8 mouse cellular contexts compared by ENCODE assay signal in genomic region chr9:50848821-50849220, GRCm38 (mm10). TPM values are rescaled to one million over a fixed set of nuclear protein-coding genes. Genes with fewer than 3 reads are reported as not detected.
DNase-seq lines count a peak whose midpoint lies in the region; ATAC-seq and TF ChIP-seq lines count a peak whose summit lies in the region.
"Had no signal": no experiment of that assay in that cellular context is flagged by ENCODE, and none has a peak within 500 bp of the region (broad histone marks: within the 10 kb centered on the region; RNA-seq: fewer than 3 reads in every experiment).

No protein-coding gene starts in this region.

- DNase-seq in midbrain, embryonic 10.5 days (ENCODE audit: low spot score): no peak
- DNase-seq in midbrain, postnatal 0 days (ENCODE audit: low spot score): no peak
- DNase-seq in kidney, adult 2 months: peak; percentile 88
- DNase-seq in liver, embryonic 14.5 days (ENCODE audit: low read depth in 3 of 3, low spot score in 3 of 3): no peak
- peak; percentile 44 for DNase-seq in yolk sac, embryonic 10.5 days (ENCODE audit: low spot score)
- DNase-seq in ovary, postnatal 36 days (ENCODE audit: low spot score): no peak
- DNase-seq in spleen, postnatal 10 days (ENCODE audit: low spot score in 2 of 2): no peak

- TF ChIP-seq CTCF in midbrain, postnatal 0 days (IDR thresholded peaks at IDR 0.05): no peak
- no peak for TF ChIP-seq CTCF in kidney, adult 2 months (conservative IDR thresholded peaks at IDR 0.05; ENCODE audit: insufficient read depth, insufficient read length, low read depth, low read length)
- no peak for TF ChIP-seq CTCF in liver, embryonic 14.5 days (IDR thresholded peaks at IDR 0.05; ENCODE audit: low read depth)

- H3K4me3 ChIP-seq in midbrain, embryonic 10.5 days: no peak overlapping the region
- no peak overlapping the region for H3K4me3 ChIP-seq in midbrain, postnatal 0 days (ENCODE audit: low read depth, low read length)
- no peak overlapping the region for H3K4me3 ChIP-seq in kidney, adult 2 months (ENCODE audit: insufficient read depth, low read depth, low read length)
- H3K4me3 ChIP-seq in liver, embryonic 14.5 days (ENCODE audit: insufficient read depth in 1 of 2, low read depth in 2 of 2, low read length in 2 of 2): no peak overlapping the region
- H3K4me3 ChIP-seq: neural tube, embryonic 13.5 days had no signal

- peaks cover 23% of the 10 kb centered on the region for H3K4me1 ChIP-seq in midbrain, embryonic 10.5 days
- no peaks in the 10 kb centered on the region for H3K4me1 ChIP-seq in midbrain, postnatal 0 days (ENCODE audit: insufficient read depth, low read length)
- peaks cover 21% of the 10 kb centered on the region for H3K4me1 ChIP-seq in kidney, adult 2 months (ENCODE audit: control insufficient read depth, insufficient read depth, low read length)
- peaks cover 32 to 39% of the 10 kb centered on the region in 2 experiments for H3K4me1 ChIP-seq in liver, embryonic 14.5 days (replicated peaks; ENCODE audit: control insufficient read depth in 2 of 2, insufficient read depth in 2 of 2, low read length in 1 of 2)

- no peak for ATAC-seq in midbrain, postnatal 0 days (ENCODE audit: low FRiP score)
- no peak; the same call in 1 of the 2 replicates for ATAC-seq in liver, embryonic 14.5 days (ENCODE audit: insufficient read depth)

- no peak overlapping the region for H3K4me2 ChIP-seq in midbrain, postnatal 0 days (ENCODE audit: low read depth, low read length, poor library complexity, severe bottlenecking)
- H3K4me2 ChIP-seq in liver, embryonic 14.5 days (ENCODE audit: low read depth): no peak overlapping the region
- H3K4me2 ChIP-seq: neural tube, embryonic 13.5 days had no signal

- TF ChIP-seq EP300 in liver, embryonic 14.5 days (IDR thresholded peaks at IDR 0.05; ENCODE audit: low read depth): no peak

- H3K9ac ChIP-seq in midbrain, postnatal 0 days (replicated peaks; ENCODE audit: low read length, poor library complexity, severe bottlenecking): no peak overlapping the region
- peak overlapping the region; percentile 20; the same call in 1 of the 2 replicates for H3K9ac ChIP-seq in liver, embryonic 14.5 days (replicated peaks)
- H3K9ac ChIP-seq: neural tube, embryonic 13.5 days had no signal

- 0 out of 2 replicates have a peak overlapping the region, but pooled peaks have one; percentile 29 for H3K27ac ChIP-seq in midbrain, embryonic 10.5 days (replicated peaks)
- H3K27ac ChIP-seq in midbrain, postnatal 0 days (ENCODE audit: low read depth, low read length): no peak overlapping the region
- peak overlapping the region; percentile 97 for H3K27ac ChIP-seq in kidney, adult 2 months (ENCODE audit: insufficient read depth, low read depth, low read length)
- peak overlapping the region; percentile 54 for H3K27ac ChIP-seq in liver, embryonic 14.5 days
- H3K27ac ChIP-seq: neural tube, embryonic 13.5 days had no signal

- no peaks in the 10 kb centered on the region; the same call in 1 of the 2 replicates for H3K27me3 ChIP-seq in midbrain, embryonic 10.5 days (ENCODE audit: low read depth, poor library complexity, severe bottlenecking)
- H3K27me3 ChIP-seq in midbrain, postnatal 0 days (ENCODE audit: insufficient read depth, low read length): no peaks in the 10 kb centered on the region
- no peaks in the 10 kb centered on the region for H3K27me3 ChIP-seq in kidney, adult 2 months (replicated peaks; ENCODE audit: control insufficient read depth, insufficient read depth, low read length)
- H3K27me3 ChIP-seq in liver, embryonic 14.5 days (ENCODE audit: control insufficient read depth, insufficient read depth, low read length): no peaks in the 10 kb centered on the region
- H3K27me3 ChIP-seq: neural tube, embryonic 13.5 days had no signal

- H3K36me3 ChIP-seq in midbrain, embryonic 10.5 days: peaks cover 10% of the 10 kb centered on the region
- H3K36me3 ChIP-seq in midbrain, postnatal 0 days (ENCODE audit: insufficient read depth, low read length): peaks cover 11% of the 10 kb centered on the region; the same call in 1 of the 2 replicates
- H3K36me3 ChIP-seq in kidney, adult 2 months (ENCODE audit: control insufficient read depth, insufficient read depth, low read length): no peaks in the 10 kb centered on the region
- H3K36me3 ChIP-seq in liver, embryonic 14.5 days (replicated peaks; ENCODE audit: control insufficient read depth, insufficient read depth, low read depth): no peaks in the 10 kb centered on the region; the same call in 1 of the 2 replicates

- WGBS in midbrain, embryonic 10.5 days: 57% methylated on average over 5 of the region's 5 CpGs
- WGBS in midbrain, postnatal 0 days: 52% methylated on average over 5 of the region's 5 CpGs
- WGBS in kidney, adult 2 months: 44% methylated on average over 5 of the region's 5 CpGs
- WGBS in liver, embryonic 14.5 days (ENCODE audit: insufficient replicate concordance): 67% methylated on average over 5 of the region's 5 CpGs

- no peak for TF ChIP-seq POLR2A in kidney, adult 2 months (IDR thresholded peaks at IDR 0.05; ENCODE audit: low read depth, low read length)

- H3K9me3 ChIP-seq in midbrain, embryonic 10.5 days (replicated peaks): no peaks in the 10 kb centered on the region
- no peaks in the 10 kb centered on the region for H3K9me3 ChIP-seq in midbrain, postnatal 0 days (ENCODE audit: low read length)
- H3K9me3 ChIP-seq in liver, embryonic 14.5 days (ENCODE audit: control insufficient read depth, low read length): no peaks in the 10 kb centered on the region
- H3K9me3 ChIP-seq: neural tube, embryonic 13.5 days had no signal

RNA-seq across cellular contexts. Expression of gene Ppp2r1b, which starts 3.7 kb away (rescaled TPM):
- polyA plus RNA-seq in midbrain, embryonic 10.5 days (2016; fragmentation: Nextera tagmentation; extraction: Ambion mirVana): 143 and 160 TPM in 2 replicates
- total RNA-seq in midbrain, postnatal 0 days (2014; rRNA removed): 14.8 and 17.0 TPM in 2 replicates
- polyA plus RNA-seq in midbrain, postnatal 0 days (2015; fragmentation: Nextera tagmentation; extraction: Ambion mirVana): 27.9 and 30.2 TPM in 2 replicates
- polyA plus RNA-seq in kidney, adult 2 months (2012; rRNA removed): 10.2 and 13.0 TPM in 2 replicates
- 20.9 and 27.7 TPM in 2 replicates for polyA plus RNA-seq in liver, embryonic 14.5 days (2012; rRNA removed)
- polyA plus RNA-seq in liver, embryonic 14.5 days (2014; fragmentation: Nextera tagmentation; extraction: Ambion mirVana): 69.1 and 75.0 TPM in 2 replicates

Comparison
In these comparisons a context has a peak if more than half of its experiments do, and no peak if none do; other contexts are left out.
1. DNase-seq: peak in kidney, adult 2 months (single experiment) and yolk sac, embryonic 10.5 days (single experiment); none in midbrain, embryonic 10.5 days (single experiment), midbrain, postnatal 0 days (single experiment), liver, embryonic 14.5 days (0 of 3), ovary, postnatal 36 days (single experiment) and spleen, postnatal 10 days (0 of 2).